ENCODE assay signal across 22 mouse cellular contexts in genomic region chr13:24867789-24868188, GRCm38 (mm10). TPM values are rescaled to one million over a fixed set of nuclear protein-coding genes. Genes with fewer than 3 reads are reported as not detected.
"Had no signal": no experiment of that assay in that cellular context is flagged by ENCODE, and none has a peak within 500 bp of the region (broad histone marks: within the 10 kb centered on the region; RNA-seq: fewer than 3 reads in every experiment).

No protein-coding gene starts in this region.

- H3K27ac ChIP-seq: limb, embryonic 12.5 days; limb, embryonic 15.5 days; liver, embryonic 13.5 days; lung, embryonic 15.5 days; midbrain, embryonic 12.5 days; midbrain, embryonic 15.5 days; neural tube, embryonic 13.5 days; stomach, embryonic 15.5 days had no signal

- H3K4me3 ChIP-seq: limb, embryonic 12.5 days; limb, embryonic 15.5 days; liver, embryonic 13.5 days; lung, embryonic 15.5 days; midbrain, embryonic 12.5 days; midbrain, embryonic 15.5 days; neural tube, embryonic 13.5 days; stomach, embryonic 15.5 days had no signal

- ATAC-seq: intestine, embryonic 16.5 days; midbrain, embryonic 15.5 days had no signal

- H3K9me3 ChIP-seq: limb, embryonic 12.5 days; limb, embryonic 15.5 days; liver, embryonic 13.5 days; lung, embryonic 15.5 days; midbrain, embryonic 12.5 days; midbrain, embryonic 15.5 days; neural tube, embryonic 13.5 days; stomach, embryonic 15.5 days had no signal

- DNase-seq: kidney, adult 9 months; kidney, postnatal 14 days; kidney, postnatal 4 days; left cerebral cortex, postnatal 4 days; liver, embryonic 13.5 days; lung, adult 18-20 months; lung, postnatal 10 days; lung, postnatal 4 days; retina, postnatal 1 day; right cerebral cortex, postnatal 25 days; spleen, adult 18-20 months; thymus, postnatal 25 days had no signal

- H3K36me3 ChIP-seq: limb, embryonic 12.5 days; limb, embryonic 15.5 days; liver, embryonic 13.5 days; lung, embryonic 15.5 days; midbrain, embryonic 12.5 days; midbrain, embryonic 15.5 days; neural tube, embryonic 13.5 days; stomach, embryonic 15.5 days had no signal

- H3K4me2 ChIP-seq: limb, embryonic 12.5 days; limb, embryonic 15.5 days; liver, embryonic 13.5 days; lung, embryonic 15.5 days; midbrain, embryonic 12.5 days; midbrain, embryonic 15.5 days; neural tube, embryonic 13.5 days; stomach, embryonic 15.5 days had no signal

- H3K9ac ChIP-seq: limb, embryonic 12.5 days; limb, embryonic 15.5 days; liver, embryonic 13.5 days; lung, embryonic 15.5 days; midbrain, embryonic 12.5 days; midbrain, embryonic 15.5 days; neural tube, embryonic 13.5 days; stomach, embryonic 15.5 days had no signal

- H3K27me3 ChIP-seq: limb, embryonic 12.5 days; limb, embryonic 15.5 days; liver, embryonic 13.5 days; lung, embryonic 15.5 days; midbrain, embryonic 12.5 days; midbrain, embryonic 15.5 days; neural tube, embryonic 13.5 days; stomach, embryonic 15.5 days had no signal

- H3K4me1 ChIP-seq: limb, embryonic 12.5 days; limb, embryonic 15.5 days; midbrain, embryonic 12.5 days; midbrain, embryonic 15.5 days; neural tube, embryonic 13.5 days; stomach, embryonic 15.5 days had no signal

RNA-seq across cellular contexts. Expression of gene D130043K22Rik, which starts 22.9 kb away (rescaled TPM):
- total RNA-seq: megakaryocyte progenitor cell, adult 5-6 weeks; neutrophil, adult 5-6 weeks had no signal
